Mouse (Mus musculus): ENCODE measurements around the gene Dedd2. TPM values are rescaled to one million over a fixed set of nuclear protein-coding genes. Genes with fewer than 3 reads are reported as not detected.
A peak's percentile ranks its signal among the peaks of the same experiment; 100 is the strongest.

Dedd2 gene
- total and polyA plus RNA-seq, 3 experiments = 25.2 to 36.6 TPM; not detected in 1

DNA sequence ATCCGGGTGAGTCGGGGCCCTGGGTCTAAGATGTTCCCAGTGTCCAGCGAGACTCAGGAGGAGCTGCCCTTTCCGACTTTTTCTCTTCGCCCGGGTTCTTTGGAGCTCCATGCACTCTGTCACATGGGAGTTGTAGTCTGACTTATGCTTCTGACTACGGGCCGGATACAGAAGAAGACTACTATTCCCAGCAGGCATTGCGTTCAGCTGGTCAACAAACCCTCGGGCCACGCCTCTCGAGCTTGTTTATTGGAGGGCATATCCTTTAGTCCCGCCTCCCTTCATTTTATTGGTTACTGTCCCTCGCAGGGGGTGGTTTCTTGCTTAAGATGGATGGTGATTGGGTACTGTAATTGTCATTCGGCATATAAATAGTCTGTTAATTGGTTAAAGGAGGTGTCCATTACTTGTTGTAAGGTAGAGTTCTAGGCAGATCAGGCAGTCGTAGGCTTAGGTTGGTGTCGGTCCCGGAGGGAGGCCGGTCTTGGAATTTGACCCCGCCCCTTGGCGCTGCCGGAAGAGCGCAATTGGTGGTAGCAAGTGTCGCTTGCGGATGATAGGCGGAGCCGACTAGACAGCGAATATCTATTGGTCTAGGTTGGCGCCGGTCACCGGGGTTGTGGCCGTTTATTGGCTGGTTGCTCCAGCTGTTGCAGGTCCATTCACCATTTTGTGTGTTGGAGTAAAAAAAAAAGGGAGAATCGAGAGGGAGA lies 47.5 kb upstream of the Dedd2 start (continued):
- no peak for TF ChIP-seq ELF1 (IDR thresholded peaks at IDR 0.05; ENCODE audit: low read depth, low read length)
- TF ChIP-seq MXI1 (IDR thresholded peaks at IDR 0.05; ENCODE audit: low read depth, low read length) = no peak
- no peak for TF ChIP-seq MAFK (IDR thresholded peaks at IDR 0.05; ENCODE audit: borderline replicate concordance, low read depth, low read length)
- 0 out of 2 replicates have a peak, but pooled peaks have one; percentile 16 for TF ChIP-seq MYC (IDR thresholded peaks at IDR 0.05; ENCODE audit: low read depth, low read length)
- no peak for TF ChIP-seq E2F4 (IDR thresholded peaks at IDR 0.05; ENCODE audit: borderline replicate concordance, low read depth, low read length)
- no peak for TF ChIP-seq POLR2AphosphoS5 (IDR thresholded peaks at IDR 0.05; ENCODE audit: borderline replicate concordance, low read depth, low read length)
- peak; percentile 86 for TF ChIP-seq TBP (IDR thresholded peaks at IDR 0.05; ENCODE audit: low read depth, low read length)
- TF ChIP-seq ZNF384 (IDR thresholded peaks at IDR 0.05; ENCODE audit: low read depth, low read length) = peak; percentile 96
- TF ChIP-seq USF1 (IDR thresholded peaks at IDR 0.05; ENCODE audit: low read depth, low read length) = 0 out of 2 replicates have a peak, but pooled peaks have one; percentile 1
- TF ChIP-seq ZMIZ1 (IDR thresholded peaks at IDR 0.05; ENCODE audit: low read depth, low read length) = no peak
- no peak for TF ChIP-seq UBTF (IDR thresholded peaks at IDR 0.05; ENCODE audit: borderline replicate concordance, insufficient read depth, low read depth, low read length)
- TF ChIP-seq ZKSCAN1 (IDR thresholded peaks at IDR 0.05; ENCODE audit: low read depth, low read length) = no peak

DNA sequence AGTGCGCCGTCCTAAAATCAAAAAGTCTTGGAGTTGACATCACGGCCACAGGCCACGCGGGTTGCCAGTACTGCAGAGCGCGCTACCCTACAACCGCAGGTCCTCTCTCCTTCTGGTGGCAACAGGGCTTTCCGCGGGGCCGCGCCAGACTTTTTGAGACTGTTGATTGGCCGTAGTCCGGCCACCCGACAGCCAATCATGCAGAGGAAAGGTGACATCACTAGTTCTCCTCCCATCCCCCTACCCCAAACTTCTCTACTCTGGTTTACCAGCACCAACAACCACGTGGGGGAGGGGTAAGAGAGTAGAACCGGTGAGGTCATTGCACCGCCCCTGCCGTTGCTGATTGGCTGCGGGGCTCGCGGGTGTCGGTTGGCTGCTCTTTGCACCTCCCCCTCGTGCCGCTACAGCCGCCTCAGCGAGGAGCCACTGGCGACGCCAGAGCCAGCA lies 46.9 kb upstream of the Dedd2 start, which contains the start of gene Cic:
Cic (plus strand) TSS at position 404 of the 450 bp plus-strand sequence.
- peak; percentile 100 for DNase-seq (ENCODE audit: low read depth, low spot score)
- TF ChIP-seq USF1 (IDR thresholded peaks at IDR 0.05; ENCODE audit: low read depth, low read length) (peak; percentile 79), MAX (IDR thresholded peaks at IDR 0.05; ENCODE audit: low read length) (peak; percentile 81), SIN3A (IDR thresholded peaks at IDR 0.05; ENCODE audit: low read length) (peak; percentile 90), ETS1 (IDR thresholded peaks at IDR 0.05; ENCODE audit: low read depth, low read length) (peak; percentile 100), POLR2A (IDR thresholded peaks at IDR 0.05; ENCODE audit: control insufficient read depth in 1 of 2, insufficient read depth in 1 of 2, low read depth in 1 of 2, low read length in 2 of 2, poor library complexity in 1 of 2) (peak; percentile 49 to 93), HCFC1 (IDR thresholded peaks at IDR 0.05; ENCODE audit: low read depth, low read length) (no peak), MAZ (IDR thresholded peaks at IDR 0.05; ENCODE audit: low read depth, low read length) (peak; percentile 56; the same call in 1 of the 2 replicates), RCOR1 (IDR thresholded peaks at IDR 0.05; ENCODE audit: low read depth, low read length) (no peak), POLR2AphosphoS2 (IDR thresholded peaks at IDR 0.05; ENCODE audit: low read length) (peak; percentile 94), KAT2A (conservative IDR thresholded peaks at IDR 0.05; ENCODE audit: low read depth, low read length) (no peak), TAL1 (IDR thresholded peaks at IDR 0.05; ENCODE audit: low read length) (no peak), TBP (IDR thresholded peaks at IDR 0.05; ENCODE audit: low read depth, low read length) (peak; percentile 80), MEF2A (IDR thresholded peaks at IDR 0.05; ENCODE audit: extremely low read depth, insufficient replicate concordance, low read depth, low read length, poor library complexity, severe bottlenecking) (no peak), NELFE (IDR thresholded peaks at IDR 0.05; ENCODE audit: low read depth, low read length) (peak; percentile 74), MYC (IDR thresholded peaks at IDR 0.05; ENCODE audit: low read depth, low read length) (peak; percentile 85; the same call in 1 of the 2 replicates), CHD2 (IDR thresholded peaks at IDR 0.05; ENCODE audit: low read length) (peak; percentile 89), TCF12 (IDR thresholded peaks at IDR 0.05; ENCODE audit: low read depth, low read length) (peak; percentile 46; the same call in 1 of the 2 replicates), MYB (IDR thresholded peaks at IDR 0.05; ENCODE audit: low read depth, low read length) (0 out of 2 replicates have a peak, but pooled peaks have one; percentile 16), BHLHE40 (IDR thresholded peaks at IDR 0.05; ENCODE audit: borderline replicate concordance, low read depth, low read length) (peak; percentile 69; the same call in 1 of the 2 replicates), EP300 (IDR thresholded peaks at IDR 0.05; ENCODE audit: low read depth in 1 of 2, low read length in 2 of 2) (peak in 1 of 2 experiments; percentile 74; a peak in 2 of 4 replicates), ZMIZ1 (IDR thresholded peaks at IDR 0.05; ENCODE audit: low read depth, low read length) (peak; percentile 56; the same call in 1 of the 2 replicates)
- peaks cover 20% of the 10 kb centered on the region for H3K79me2 ChIP-seq (ENCODE audit: control insufficient read depth, insufficient read depth, low read length, poor library complexity)
- no peaks in the 10 kb centered on the region for H3K27me3 ChIP-seq (ENCODE audit: control insufficient read depth in 1 of 2, insufficient read depth in 2 of 2, low read length in 2 of 2)
- peaks cover 0 to 20% of the 10 kb centered on the region in 2 experiments; a peak in 2 of 4 replicates for H3K36me3 ChIP-seq (ENCODE audit: control insufficient read depth in 1 of 2, insufficient read depth in 2 of 2, low read length in 2 of 2)
- H3K9ac ChIP-seq (ENCODE audit: control insufficient read depth, low read depth, low read length, poor library complexity, severe bottlenecking) = peak within 1 kb of the TSS; percentile 95
- peak within 1 kb of the TSS; percentile 95 for H3K27ac ChIP-seq (ENCODE audit: control insufficient read depth, low read depth, low read length)
- H3K4me3 ChIP-seq (ENCODE audit: control insufficient read depth in 1 of 2, insufficient read depth in 1 of 2, low read depth in 2 of 2, low read length in 2 of 2) = peak within 1 kb of the TSS; percentile 66 to 85
- no peaks in the 10 kb centered on the region for H3K9me3 ChIP-seq (replicated peaks; ENCODE audit: insufficient read depth, low read length)
- H3K4me1 ChIP-seq (ENCODE audit: control insufficient read depth in 1 of 2, insufficient read depth in 2 of 2, low read length in 2 of 2) = peaks cover 7 to 27% of the 10 kb centered on the region in 2 experiments; a peak in 3 of 4 replicates
